Mouse (Mus musculus): ENCODE results near the gene Ptprg.

DNA sequence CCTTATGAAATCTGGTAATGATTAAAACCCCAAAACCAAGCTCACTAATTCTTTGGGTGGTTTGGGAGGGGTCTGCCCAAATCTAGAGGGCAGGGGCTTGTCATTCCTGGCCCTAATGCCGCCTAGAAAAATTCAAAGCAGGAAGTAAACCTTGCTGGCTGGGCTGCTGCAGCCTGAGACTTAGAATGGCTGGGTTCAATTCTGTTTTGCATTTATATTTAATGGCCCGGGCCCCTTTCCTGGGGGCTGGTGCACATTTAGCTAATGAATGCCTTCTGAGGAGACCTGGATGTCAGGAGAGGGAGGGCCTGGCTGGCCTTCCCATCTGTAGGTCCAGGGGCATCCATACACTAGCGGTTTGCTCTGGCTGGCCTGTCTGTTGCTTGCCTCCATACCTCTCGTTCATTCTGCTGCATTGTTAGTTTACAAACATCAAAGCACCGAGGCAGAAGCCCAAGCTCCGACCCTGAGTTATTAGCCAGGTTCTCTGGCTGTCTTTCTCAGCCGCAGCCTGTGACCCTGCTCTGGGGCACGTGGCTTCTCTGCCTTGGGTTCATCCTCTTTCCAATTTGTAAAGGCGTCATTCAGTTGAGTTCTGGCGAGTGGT, 67.7 kb downstream of the Ptprg start:
- TF ChIP-seq CTCF (IDR thresholded peaks at IDR 0.05; ENCODE audit: control insufficient read depth, insufficient read depth, insufficient replicate concordance, low read depth, low read length) (no peak), POLR2A (IDR thresholded peaks at IDR 0.05; ENCODE audit: control insufficient read depth, low read depth, low read length) (no peak)
